Mouse (Mus musculus): ENCODE data around the gene Kpna2.

DNA sequence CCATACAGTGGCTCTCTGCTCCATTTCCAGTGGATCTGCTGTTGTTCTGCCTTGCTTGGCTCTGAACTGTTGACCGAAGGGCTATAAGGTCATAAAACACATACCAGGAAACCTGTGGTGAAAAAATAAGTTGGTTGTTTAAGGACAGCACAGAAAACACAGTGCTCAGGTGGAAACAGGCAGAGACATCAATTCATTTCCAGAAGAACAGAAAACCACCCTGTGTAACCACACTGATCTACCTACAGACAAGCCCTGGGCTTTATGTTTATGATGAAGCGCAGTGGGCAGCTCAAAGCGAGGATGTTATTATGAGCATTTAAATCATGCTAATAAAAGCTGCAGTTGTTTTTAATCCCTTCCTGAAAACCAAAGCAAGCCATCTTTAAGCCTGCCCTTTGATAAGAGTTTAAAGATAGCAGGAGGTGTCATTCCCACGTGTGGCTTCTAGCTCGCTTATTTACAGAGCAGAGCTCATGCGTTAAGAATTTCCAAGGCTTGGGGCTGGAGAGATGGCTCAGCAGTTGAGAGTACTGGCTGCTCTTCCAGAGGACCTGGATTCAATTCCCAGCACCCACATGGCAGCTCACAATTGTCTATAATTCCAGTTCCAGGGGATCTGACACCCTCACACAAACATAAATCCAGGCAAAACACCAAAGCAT, 40.8 kb downstream of the Kpna2 start:
- TF ChIP-seq HCFC1 (IDR thresholded peaks at IDR 0.05; ENCODE audit: borderline replicate concordance, insufficient read depth, low read length) (no peak), ZC3H11A (IDR thresholded peaks at IDR 0.05; ENCODE audit: borderline replicate concordance, low read depth, low read length) (no peak), ZNF384 (IDR thresholded peaks at IDR 0.05; ENCODE audit: low read depth, low read length) (no peak)

All from ES-E14 (cell line).